Mouse (Mus musculus) hindbrain, embryonic 13.5 days (tissue): ENCODE results near the gene Tbc1d4. TPM values are rescaled to one million over a fixed set of nuclear protein-coding genes. Genes with fewer than 3 reads are reported as not detected.

Experiments
- ATAC-seq: fragments of 200-750 bp; cut with Nextera tagmentation; 2 replicates; pipeline ENCODE4 v1.8.0; 2017; ENCODE audit warnings: moderate TSS enrichment; ENCODE audit not compliant: low FRiP score
- H3K27ac ChIP-seq: fragments of 300-500 bp; sonication (generic); 2 replicates; pipeline ENCODE4 v1.5.1; 2015; ENCODE audit warnings: inconsistent platforms, mild to moderate bottlenecking, moderate library complexity
- H3K27me3 ChIP-seq: fragments of 300-500 bp; sonication (generic); 2 replicates; pipeline ENCODE4 v1.6.1; 2015; ENCODE audit warnings: mild to moderate bottlenecking, inconsistent platforms
- H3K36me3 ChIP-seq: fragments of 300-500 bp; sonication (generic); 2 replicates; pipeline ENCODE4 v1.6.1; 2015; ENCODE audit warnings: mild to moderate bottlenecking, inconsistent platforms
- H3K4me1 ChIP-seq: fragments of 300-500 bp; sonication (generic); replicated peaks from 2 replicates; pipeline ENCODE4 v1.6.1; 2015; ENCODE audit warnings: inconsistent platforms
- H3K4me2 ChIP-seq: fragments of 300-500 bp; sonication (generic); 2 replicates; pipeline ENCODE4 v1.6.1; 2015; ENCODE audit warnings: inconsistent platforms, mild to moderate bottlenecking, moderate library complexity
- H3K4me3 ChIP-seq: fragments of 300-500 bp; sonication (generic); 2 replicates; pipeline ENCODE4 v1.5.1; 2015; ENCODE audit warnings: mild to moderate bottlenecking, inconsistent platforms
- H3K9ac ChIP-seq: fragments of 300-500 bp; sonication (generic); 2 replicates; pipeline ENCODE4 v1.6.1; 2015; ENCODE audit warnings: mild to moderate bottlenecking, inconsistent platforms
- H3K9me3 ChIP-seq: fragments of 300-500 bp; sonication (generic); 2 replicates; pipeline ENCODE4 v1.6.1; 2016; ENCODE audit warnings: inconsistent platforms
- WGBS: fragments of 180-500 bp; shearing (Covaris S2); methylation state at CpG from one replicate; pipeline ENCODE4 v1.1.7; 2015; 5-methylcytosine and 5-hydroxymethylcytosine counted together
- polyA plus RNA-seq: library from polyadenylated mRNA; unstranded; fragments of >200 nt; fragmentation: Nextera tagmentation; extraction: Ambion mirVana; gene quantifications from 2 replicates; pipeline ENCODE4 v1.2.1, GENCODE M21; 2015

Gene Tbc1d4
- polyA plus RNA-seq, 1 experiment from 2014 or later: 6.5 TPM

- no peak overlapping the region for H3K9ac ChIP-seq
- no peaks in the 10 kb centered on the region for H3K9me3 ChIP-seq
- H3K4me3 ChIP-seq: no peak overlapping the region
- WGBS: 66% methylated on average over 5 of the region's 5 CpGs
- H3K4me1 ChIP-seq: 0 out of 2 replicates have a peak, but pooled peaks cover 3% of the 10 kb centered on the region
- no peaks in the 10 kb centered on the region for H3K36me3 ChIP-seq
- H3K27me3 ChIP-seq: no peaks in the 10 kb centered on the region
- no peak for ATAC-seq
- no peak overlapping the region for H3K4me2 ChIP-seq
- H3K27ac ChIP-seq: no peak overlapping the region
These were observed 178.5 kb downstream of the Tbc1d4 start for GRCm38 (mm10) chr14:101430536-101430935.

DNA sequence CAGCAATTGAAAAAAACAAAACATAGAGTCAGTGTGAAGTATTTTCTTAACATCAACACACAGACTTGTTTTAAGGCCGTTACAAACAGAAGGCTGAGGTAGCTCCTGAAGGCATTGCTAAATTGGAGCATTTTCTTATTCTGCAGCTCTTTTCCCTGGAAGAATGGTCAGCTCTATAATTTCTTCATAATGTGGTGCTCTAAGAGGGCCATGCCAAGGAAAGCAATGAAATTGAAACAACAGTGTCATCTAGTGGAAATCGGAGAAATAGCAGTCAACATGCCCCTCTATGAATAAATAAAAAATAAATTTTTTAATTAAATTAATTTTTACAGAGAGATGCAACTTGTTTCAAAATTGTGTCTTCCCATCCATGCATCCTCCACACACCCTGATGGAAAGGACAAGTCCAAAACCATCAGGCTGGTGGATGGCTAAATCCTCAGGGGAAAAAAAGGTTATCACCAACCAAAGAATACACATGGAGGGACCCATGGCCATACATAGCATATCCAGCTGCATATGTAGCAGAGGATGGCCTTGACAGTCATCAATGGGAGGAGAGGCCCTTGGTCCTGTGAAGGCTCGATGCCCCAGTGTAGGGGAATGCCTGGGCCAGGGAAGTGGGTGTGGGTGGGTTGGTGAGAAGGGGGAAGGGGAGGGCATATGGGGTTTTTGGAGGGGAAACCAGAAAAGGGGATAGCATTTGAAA is 180.0 kb downstream of the Tbc1d4 start:
- no peaks in the 10 kb centered on the region for H3K36me3 ChIP-seq
- no peak overlapping the region for H3K9ac ChIP-seq
- peak; percentile 79; the same call in 1 of the 2 replicates for ATAC-seq
- WGBS: 44% methylated on average over 3 of the region's 3 CpGs
- 0 out of 2 replicates have a peak, but pooled peaks cover 3% of the 10 kb centered on the region for H3K4me1 ChIP-seq
- no peaks in the 10 kb centered on the region for H3K9me3 ChIP-seq
- no peak overlapping the region; the same call in 1 of the 2 replicates for H3K27ac ChIP-seq
- no peak overlapping the region for H3K4me2 ChIP-seq
- H3K27me3 ChIP-seq: no peaks in the 10 kb centered on the region
- H3K4me3 ChIP-seq: no peak overlapping the region

GRCm38 (mm10) chr14:101417679-101418078 is 191.3 kb downstream of the Tbc1d4 start:
- 73% methylated on average over 2 of the region's 2 CpGs for WGBS
- ATAC-seq: no peak
- no peak overlapping the region for H3K27ac ChIP-seq
- no peaks in the 10 kb centered on the region for H3K36me3 ChIP-seq
- no peak overlapping the region for H3K4me2 ChIP-seq
- no peaks in the 10 kb centered on the region; the same call in 1 of the 2 replicates for H3K4me1 ChIP-seq
- H3K9ac ChIP-seq: no peak overlapping the region
- H3K27me3 ChIP-seq: no peaks in the 10 kb centered on the region
- H3K9me3 ChIP-seq: no peaks in the 10 kb centered on the region
- H3K4me3 ChIP-seq: no peak overlapping the region

Other genes with a start within 250 kb of the Tbc1d4 start
- 93.0 and 102 TPM in 2 replicates for gene Commd6, start 31.5 kb upstream of the Tbc1d4 start, polyA plus RNA-seq
- gene Uchl3, start 44.8 kb upstream of the Tbc1d4 start, polyA plus RNA-seq: 265 and 268 TPM in 2 replicates
- not detected in 2 replicates for gene Gm9922, start 120.6 kb upstream of the Tbc1d4 start, polyA plus RNA-seq
- gene Lmo7, start 120.8 kb upstream of the Tbc1d4 start, polyA plus RNA-seq: 1.4 and 1.8 TPM in 2 replicates